Mouse (Mus musculus): ENCODE results near the gene P2rx1.

Gene P2rx1

DNA sequence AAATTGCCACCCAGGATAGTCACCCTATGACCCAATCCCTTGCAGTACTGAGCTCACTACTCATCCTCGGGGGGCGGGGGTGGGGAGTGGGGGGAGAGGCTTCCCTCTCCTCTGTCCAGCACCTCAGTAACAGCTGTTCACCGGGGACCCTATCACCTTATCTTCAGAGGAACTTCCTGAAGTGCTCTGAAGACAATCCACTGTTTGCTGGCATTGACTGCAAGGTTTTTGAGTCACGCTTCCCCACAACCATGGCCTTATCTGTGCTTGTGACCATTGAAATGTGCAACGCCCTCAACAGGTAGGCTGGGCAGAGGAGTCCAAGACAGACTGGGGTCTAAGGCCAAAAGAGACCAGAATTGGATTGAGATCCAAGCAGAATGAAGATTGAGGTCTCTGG is 11.1 kb upstream of the P2rx1 start:
- no peak for DNase-seq (ENCODE audit: low read depth)

- no peak for DNase-seq (ENCODE audit: low read depth)
These were observed 9.9 kb upstream of the P2rx1 start for GRCm38 (mm10) chr11:72989044-72989443.

DNA sequence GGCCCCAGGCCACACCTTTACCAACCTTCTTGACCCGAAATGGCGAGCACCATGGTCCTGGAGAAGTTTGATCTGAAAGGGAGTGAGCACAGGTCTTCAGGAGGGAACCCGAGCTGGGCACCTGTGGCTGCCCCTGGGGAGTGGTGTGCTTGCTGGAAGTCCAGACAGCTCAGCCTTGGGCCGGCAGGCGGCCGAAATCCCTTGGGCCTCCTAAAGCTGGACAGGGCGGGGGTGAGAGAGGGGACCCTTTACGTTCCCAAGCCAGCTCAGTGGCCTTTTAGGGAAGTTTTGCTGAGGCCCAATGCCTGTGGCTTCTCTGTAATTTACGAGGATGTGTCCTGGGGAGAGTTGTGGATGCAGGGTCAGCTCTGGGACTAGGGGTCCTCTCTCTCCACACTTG is 8.2 kb upstream of the P2rx1 start:
- no peak for DNase-seq (ENCODE audit: low read depth)

- no peak for DNase-seq (ENCODE audit: low read depth)
These were observed 6.9 kb upstream of the P2rx1 start for GRCm38 (mm10) chr11:72991961-72992360.

- no peak for DNase-seq (ENCODE audit: low read depth)
These were observed 2.6 kb upstream of the P2rx1 start for GRCm38 (mm10) chr11:72996346-72996745.

GRCm38 (mm10) chr11:72996781-72997180 is 2.1 kb upstream of the P2rx1 start:
- no peak for DNase-seq (ENCODE audit: low read depth)

DNA sequence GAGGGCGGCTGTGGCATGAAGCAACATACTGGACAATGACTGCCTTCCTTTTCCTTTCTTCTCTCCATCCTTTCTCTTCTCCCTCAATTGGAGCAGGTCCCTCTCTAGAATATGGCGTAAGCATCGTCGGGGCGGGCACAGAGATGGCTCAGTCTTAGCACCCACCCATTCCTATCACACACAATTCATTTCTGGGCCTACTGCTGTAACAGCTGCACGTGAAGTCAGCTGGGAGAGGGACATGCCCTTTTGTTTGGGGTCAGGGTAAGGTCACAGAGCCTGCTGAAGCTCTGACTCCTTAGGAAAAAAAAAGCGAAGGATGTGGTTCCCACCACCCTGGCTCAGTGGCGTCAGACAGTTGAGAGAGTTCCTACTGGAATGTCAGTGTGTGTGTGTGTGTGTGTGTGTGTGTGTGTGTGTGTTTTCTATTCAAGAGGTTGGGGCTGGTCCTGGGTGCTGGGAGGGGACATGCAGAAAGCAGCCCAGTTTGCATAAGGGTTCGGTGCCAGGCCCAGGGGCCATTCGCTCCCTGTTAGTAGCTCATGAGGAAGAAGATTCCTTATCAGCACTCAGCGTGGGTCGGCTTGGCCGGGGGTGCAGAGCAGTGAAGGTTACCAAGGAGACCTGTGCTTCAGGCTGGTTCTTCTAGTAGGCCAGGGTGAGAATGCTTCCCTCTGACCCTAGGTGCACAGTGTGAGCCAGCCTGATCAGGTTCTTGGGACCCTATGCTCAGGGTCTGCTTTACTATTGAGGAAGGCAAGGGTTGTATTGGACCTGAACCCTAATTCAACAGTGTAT is 1.2 kb upstream of the P2rx1 start:
- DNase-seq (ENCODE audit: low read depth): no peak

DNA sequence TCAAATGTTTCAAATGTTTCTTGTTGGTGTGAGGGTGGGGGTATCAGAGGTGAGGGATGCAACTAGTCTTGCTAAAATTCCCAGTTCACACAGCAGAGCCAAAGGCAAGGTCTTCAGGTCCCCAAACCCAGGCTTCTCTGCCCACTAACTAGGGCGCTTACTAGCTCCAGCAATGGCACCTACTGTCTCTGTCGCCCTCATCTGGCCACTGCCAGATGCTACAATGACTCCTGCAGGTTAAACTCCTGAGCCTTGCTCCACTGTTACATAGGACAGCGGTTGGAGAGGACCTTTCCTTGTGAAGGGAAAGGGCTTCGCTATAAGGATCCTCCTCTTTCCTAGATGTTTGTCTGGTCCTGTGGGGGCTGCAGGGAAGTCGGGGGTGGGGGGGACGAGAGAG is 2.1 kb downstream of the P2rx1 start:
- DNase-seq (ENCODE audit: low read depth): peak; percentile 83

GRCm38 (mm10) chr11:73006377-73006776 is 7.5 kb downstream of the P2rx1 start:
- DNase-seq (ENCODE audit: low read depth): peak; percentile 90

DNA sequence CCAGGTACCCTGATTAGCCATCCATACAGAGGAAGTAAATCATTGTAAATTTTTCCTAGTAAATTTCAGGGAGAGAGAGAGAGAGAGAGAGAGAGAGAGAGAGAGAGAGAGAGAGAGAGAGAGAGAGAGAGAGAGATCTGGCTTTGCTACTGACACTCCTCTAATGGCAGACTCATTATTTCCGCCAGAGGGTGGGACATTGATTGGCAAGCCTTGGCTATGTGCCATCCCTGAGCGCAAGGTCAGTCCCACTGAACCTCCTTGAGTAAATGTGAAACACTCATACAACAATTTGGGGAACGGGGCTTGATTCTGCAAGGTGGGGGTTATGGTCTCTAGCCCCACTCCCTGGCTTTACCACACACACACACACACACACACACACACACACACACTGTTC is 8.2 kb downstream of the P2rx1 start:
- DNase-seq (ENCODE audit: low read depth): no peak

GRCm38 (mm10) chr11:73007698-73008481 is 9.0 kb downstream of the P2rx1 start:
- DNase-seq (ENCODE audit: low read depth): peak; percentile 87

DNA sequence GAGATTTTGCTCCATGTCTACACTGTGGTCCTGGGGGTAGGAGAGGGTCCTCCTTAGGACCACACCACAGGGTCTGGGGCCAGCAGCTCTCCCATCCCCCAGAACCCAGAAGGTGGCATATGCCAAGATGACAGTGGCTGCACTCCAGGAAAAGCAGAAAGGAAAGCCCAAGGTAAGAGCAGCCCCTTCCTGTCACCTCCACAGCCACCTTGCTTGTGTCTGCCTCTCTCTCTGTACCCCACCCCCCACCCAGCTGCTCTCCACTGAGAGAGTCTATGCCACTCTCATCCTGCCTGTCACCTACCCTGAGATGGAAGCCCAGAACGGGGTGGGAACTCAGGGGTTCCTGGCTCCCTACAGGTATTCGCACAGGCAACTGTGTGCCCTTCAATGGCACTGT is 9.9 kb downstream of the P2rx1 start:
- no peak for DNase-seq (ENCODE audit: low read depth)

- no peak for DNase-seq (ENCODE audit: low read depth)
These were observed 10.8 kb downstream of the P2rx1 start for GRCm38 (mm10) chr11:73009531-73010274.

DNA sequence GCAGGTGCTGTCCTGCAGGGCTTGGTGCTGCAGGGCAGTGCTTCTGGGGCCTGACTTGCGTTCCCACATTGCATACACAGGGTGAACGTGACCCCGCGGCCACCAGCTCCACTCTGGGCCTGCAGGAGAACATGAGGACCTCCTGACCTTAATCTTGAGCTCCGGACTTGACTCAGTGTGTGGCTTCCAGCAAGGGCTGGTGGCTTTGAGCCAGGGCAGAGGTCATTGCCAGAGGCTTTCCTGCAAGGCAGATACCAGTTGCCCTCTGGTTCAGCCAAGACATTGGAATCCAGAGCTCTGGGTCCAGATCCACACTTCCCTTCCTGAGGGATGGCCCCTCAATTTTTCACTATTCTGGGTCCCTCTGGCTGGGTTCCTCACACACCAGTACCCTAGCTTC is 15.1 kb downstream of the P2rx1 start:
- DNase-seq (ENCODE audit: low read depth): no peak

DNA sequence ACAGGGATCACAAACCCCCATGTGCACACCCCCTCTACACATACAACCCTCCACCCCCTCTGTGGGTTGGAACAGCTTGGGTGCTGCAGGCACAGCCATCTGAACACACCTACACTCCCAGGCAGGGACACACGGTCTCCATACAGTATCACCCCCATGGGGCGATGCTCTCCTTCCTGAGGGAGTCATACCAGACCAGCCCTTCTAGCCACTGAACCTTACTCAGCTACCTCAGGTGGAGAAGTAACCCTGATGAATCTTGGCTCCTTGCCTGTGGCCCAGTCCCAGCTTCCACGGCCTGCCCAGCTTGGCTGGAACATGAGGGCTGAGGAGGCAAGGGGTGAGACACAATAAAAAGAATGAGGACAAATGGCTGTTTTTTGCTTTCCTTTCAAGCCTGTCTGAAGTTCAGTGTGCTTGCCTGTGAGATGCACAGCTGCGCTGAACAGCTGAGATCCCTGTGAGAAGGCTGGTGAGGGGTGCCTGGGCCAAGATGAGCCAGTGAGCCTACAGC is 16.0 kb downstream of the P2rx1 start:
- peak; percentile 42 for DNase-seq (ENCODE audit: low read depth)

- DNase-seq (ENCODE audit: low read depth): peak; percentile 65
These were observed 16.6 kb downstream of the P2rx1 start for GRCm38 (mm10) chr11:73015391-73016102.

GRCm38 (mm10) chr11:73016103-73016420 is 17.2 kb downstream of the P2rx1 start:
- DNase-seq (ENCODE audit: low read depth): no peak

GRCm38 (mm10) chr11:73018471-73019146 is 19.7 kb downstream of the P2rx1 start, which contains the start of gene Camkk1:
Gene Camkk1 (plus strand): TSS chr11:73019008.
- DNase-seq (ENCODE audit: low read depth): peak; percentile 97

- peak; percentile 20 for DNase-seq (ENCODE audit: low read depth)
These were observed 20.4 kb downstream of the P2rx1 start for GRCm38 (mm10) chr11:73019147-73019795.

GRCm38 (mm10) chr11:73020953-73021800 is 22.3 kb downstream of the P2rx1 start:
- DNase-seq (ENCODE audit: low read depth): peak; percentile 65

All from NIH3T3 (cell line).